Mouse (Mus musculus): Measurements from ENCODE around the gene Zfp687.

- TF ChIP-seq CTCF (conservative IDR thresholded peaks at IDR 0.05; ENCODE audit: low read length) (no peak), POU5F1 (IDR thresholded peaks at IDR 0.05; ENCODE audit: borderline replicate concordance, low read length) (no peak)
Measured at GRCm38 (mm10) chr3:95063741-95064140, 48.5 kb upstream of the Zfp687 start.
